Mouse (Mus musculus) heart, embryonic 12.5 days (tissue): ENCODE data around the gene 4933415A04Rik. TPM values are rescaled to one million over a fixed set of nuclear protein-coding genes. Genes with fewer than 3 reads are reported as not detected.

ENCODE experiments used
- ATAC-seq: fragments of 200-750 bp; cut with Nextera tagmentation; 2 replicates; pipeline ENCODE4 v1.8.0; 2017; ENCODE audit warnings: moderate TSS enrichment, moderate library complexity; ENCODE audit not compliant: insufficient number of reproducible peaks, low FRiP score
- H3K27ac ChIP-seq: fragments of 300-500 bp; sonication (generic); 2 replicates; pipeline ENCODE4 v1.5.1; 2016; ENCODE audit warnings: mild to moderate bottlenecking, moderate library complexity; ENCODE audit not compliant: poor library complexity, severe bottlenecking
- H3K27me3 ChIP-seq: fragments of 300-500 bp; sonication (generic); replicated peaks from 2 replicates; pipeline ENCODE4 v1.6.1; 2016; ENCODE audit warnings: mild to moderate bottlenecking, moderate library complexity
- H3K36me3 ChIP-seq: fragments of 300-500 bp; sonication (generic); 2 replicates; pipeline ENCODE4 v1.6.1; 2016; ENCODE audit warnings: mild to moderate bottlenecking, moderate library complexity
- H3K4me1 ChIP-seq: fragments of 300-500 bp; sonication (generic); replicated peaks from 2 replicates; pipeline ENCODE4 v1.6.1; 2016; ENCODE audit warnings: mild to moderate bottlenecking
- H3K4me2 ChIP-seq: fragments of 300-500 bp; sonication (generic); 2 replicates; pipeline ENCODE4 v1.6.1; 2016; ENCODE audit warnings: mild to moderate bottlenecking, moderate library complexity
- H3K4me3 ChIP-seq: fragments of 300-500 bp; sonication (generic); 2 replicates; pipeline ENCODE4 v1.5.1; 2016; ENCODE audit warnings: mild to moderate bottlenecking
- H3K9ac ChIP-seq: fragments of 300-500 bp; sonication (generic); 2 replicates; pipeline ENCODE4 v1.6.1; 2016; ENCODE audit warnings: mild to moderate bottlenecking, moderate library complexity
- H3K9me3 ChIP-seq: fragments of 300-500 bp; sonication (generic); replicated peaks from 2 replicates; pipeline ENCODE4 v1.6.1; 2016; ENCODE audit warnings: mild to moderate bottlenecking, moderate library complexity
- WGBS: fragments of 180-500 bp; shearing (Covaris S2); methylation state at CpG from one replicate; pipeline ENCODE4 v1.1.7; 2016; 5-methylcytosine and 5-hydroxymethylcytosine counted together
- polyA plus RNA-seq: library from polyadenylated mRNA; unstranded; fragments of >200 nt; fragmentation: Nextera tagmentation; extraction: Ambion mirVana; gene quantifications from 2 replicates; pipeline ENCODE4 v1.2.1, GENCODE M21; 2016

4933415A04Rik gene
- polyA plus RNA-seq, 1 experiment from 2014 or later = 5.6 TPM

- Histone ChIP-seq H3K4me3 (no peak overlapping the region), H3K27ac (peak overlapping the region; percentile 59), H3K4me2 (peak overlapping the region; percentile 43), H3K4me1 (peaks cover 50% of the 10 kb centered on the region), H3K27me3 (no peaks in the 10 kb centered on the region), H3K9ac (peak overlapping the region; percentile 49), H3K9me3 (no peaks in the 10 kb centered on the region), H3K36me3 (peaks cover 33% of the 10 kb centered on the region)
- WGBS = 14% methylated on average over 3 of the region's 3 CpGs
- ATAC-seq = peak; percentile 4; the same call in 1 of the 2 replicates
Observed at GRCm38 (mm10) chr11:43575061-43575375, 11.8 kb upstream of the 4933415A04Rik start.

- peak; percentile 49; the same call in 1 of the 2 replicates for ATAC-seq
- Histone ChIP-seq H3K9ac (peak overlapping the region; percentile 49), H3K4me1 (peaks cover 44% of the 10 kb centered on the region), H3K36me3 (peaks cover 37% of the 10 kb centered on the region), H3K9me3 (no peaks in the 10 kb centered on the region), H3K4me2 (peak overlapping the region; percentile 43), H3K27ac (peak overlapping the region; percentile 59), H3K27me3 (no peaks in the 10 kb centered on the region), H3K4me3 (no peak overlapping the region)
- whole genome bisulfite sequencing = 13% methylated on average over 9 of the region's 9 CpGs
Observed at GRCm38 (mm10) chr11:43575376-43576151, 11.3 kb upstream of the 4933415A04Rik start.

GRCm38 (mm10) chr11:43577713-43578478, 8.9 kb upstream of the 4933415A04Rik start:
- Histone ChIP-seq H3K9me3 (no peaks in the 10 kb centered on the region), H3K4me1 (peaks cover 22% of the 10 kb centered on the region), H3K4me3 (no peak overlapping the region), H3K27ac (no peak overlapping the region), H3K9ac (no peak overlapping the region), H3K27me3 (no peaks in the 10 kb centered on the region), H3K36me3 (peaks cover 50% of the 10 kb centered on the region), H3K4me2 (no peak overlapping the region)
- ATAC-seq = peak; percentile 51; the same call in 1 of the 2 replicates
- 58% methylated on average over 11 of the region's 11 CpGs for WGBS

- Histone ChIP-seq H3K36me3 (peaks cover 65% of the 10 kb centered on the region), H3K27ac (no peak overlapping the region; the same call in 1 of the 2 replicates), H3K9ac (no peak overlapping the region), H3K4me3 (no peak overlapping the region), H3K4me1 (no peaks in the 10 kb centered on the region), H3K4me2 (no peak overlapping the region), H3K27me3 (no peaks in the 10 kb centered on the region), H3K9me3 (no peaks in the 10 kb centered on the region)
- no peak for ATAC-seq
- WGBS = 88% methylated on average over 22 of the region's 22 CpGs
Observed at GRCm38 (mm10) chr11:43585211-43586005, 1.4 kb upstream of the 4933415A04Rik start.

GRCm38 (mm10) chr11:43589530-43590072, 2.8 kb downstream of the 4933415A04Rik start:
- Histone ChIP-seq H3K4me2 (no peak overlapping the region), H3K4me3 (no peak overlapping the region), H3K27me3 (no peaks in the 10 kb centered on the region), H3K36me3 (peaks cover 34% of the 10 kb centered on the region), H3K4me1 (no peaks in the 10 kb centered on the region), H3K9ac (no peak overlapping the region), H3K9me3 (no peaks in the 10 kb centered on the region), H3K27ac (no peak overlapping the region)
- no peak for ATAC-seq
- WGBS = 73% methylated on average over 6 of the region's 6 CpGs

DNA sequence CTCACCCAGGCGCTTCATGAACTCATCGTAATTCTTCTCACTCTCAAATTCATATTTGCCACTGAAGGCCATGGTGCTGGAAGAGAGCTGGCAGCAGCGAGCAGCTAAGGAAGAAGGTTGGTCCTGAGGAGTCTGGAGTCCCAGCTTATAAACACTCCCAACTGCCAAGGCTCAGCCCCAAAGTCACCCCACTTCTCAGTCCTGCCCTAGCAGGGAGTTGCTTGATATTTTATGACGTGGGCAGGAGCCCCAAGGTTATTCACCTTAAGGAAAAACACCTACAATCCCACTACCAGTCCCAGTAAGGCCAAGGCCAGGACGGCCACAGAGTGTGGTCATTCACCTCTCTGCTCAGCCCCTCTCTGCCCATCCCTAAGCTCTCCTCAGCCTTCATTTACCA, 14.6 kb downstream of the 4933415A04Rik start, which contains the start of gene Fabp6:
Fabp6 (minus strand) TSS at position 101 of the 400 bp plus-strand sequence.
- Histone ChIP-seq H3K27ac (no peak within 1 kb of the TSS), H3K36me3 (no peaks in the 10 kb centered on the region), H3K9me3 (no peaks in the 10 kb centered on the region), H3K4me3 (no peak within 1 kb of the TSS), H3K27me3 (no peaks in the 10 kb centered on the region), H3K4me1 (no peaks in the 10 kb centered on the region), H3K9ac (no peak within 1 kb of the TSS), H3K4me2 (no peak within 1 kb of the TSS)
- 89% methylated on average over 5 of the region's 5 CpGs for WGBS
- ATAC-seq = no peak

DNA sequence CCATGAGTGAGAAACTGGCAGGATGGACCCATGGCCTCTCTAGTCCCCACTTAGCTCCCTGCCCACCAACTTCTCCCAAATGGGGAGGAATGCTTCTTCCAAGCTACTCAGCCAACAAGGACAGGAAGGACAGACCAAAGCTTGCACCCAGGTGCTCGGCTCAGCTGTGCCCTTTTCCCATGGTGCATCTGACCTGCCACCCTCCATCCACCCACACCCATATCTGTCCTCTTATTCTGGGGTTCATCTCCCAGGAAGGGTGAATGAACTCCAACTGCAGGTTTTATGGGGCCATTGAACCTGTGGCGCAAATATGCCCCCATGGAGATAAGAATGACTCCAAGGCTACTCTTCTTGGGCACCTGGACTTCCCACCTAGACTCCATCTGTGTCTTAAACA, 17.4 kb downstream of the 4933415A04Rik start:
- 78% methylated on average over 2 of the region's 2 CpGs for WGBS
- no peak overlapping the region for H3K9ac ChIP-seq
- no peak overlapping the region for H3K4me3 ChIP-seq
- no peaks in the 10 kb centered on the region for H3K27me3 ChIP-seq
- ATAC-seq = no peak
- no peaks in the 10 kb centered on the region for H3K36me3 ChIP-seq
- 0 out of 2 replicates have a peak, but pooled peaks cover 6% of the 10 kb centered on the region for H3K4me1 ChIP-seq
- H3K27ac ChIP-seq = no peak overlapping the region
- no peak overlapping the region for H3K4me2 ChIP-seq
- H3K9me3 ChIP-seq = no peaks in the 10 kb centered on the region

GRCm38 (mm10) chr11:43604891-43605290, 18.1 kb downstream of the 4933415A04Rik start:
- WGBS = 80% methylated on average over 6 of the region's 6 CpGs
- Histone ChIP-seq H3K4me2 (no peak overlapping the region), H3K9ac (no peak overlapping the region), H3K27me3 (no peaks in the 10 kb centered on the region), H3K4me1 (0 out of 2 replicates have a peak, but pooled peaks cover 6% of the 10 kb centered on the region), H3K9me3 (no peaks in the 10 kb centered on the region), H3K36me3 (no peaks in the 10 kb centered on the region), H3K4me3 (no peak overlapping the region), H3K27ac (no peak overlapping the region)
- ATAC-seq = no peak

- 75% methylated on average over 6 of the region's 6 CpGs for WGBS
- no peaks in the 10 kb centered on the region for H3K27me3 ChIP-seq
- H3K9me3 ChIP-seq = no peaks in the 10 kb centered on the region
- no peak overlapping the region for H3K9ac ChIP-seq
- no peak for ATAC-seq
- H3K4me2 ChIP-seq = no peak overlapping the region
- H3K27ac ChIP-seq = no peak overlapping the region
- H3K36me3 ChIP-seq = no peaks in the 10 kb centered on the region
- no peak overlapping the region for H3K4me3 ChIP-seq
- H3K4me1 ChIP-seq = 0 out of 2 replicates have a peak, but pooled peaks cover 6% of the 10 kb centered on the region
Observed at GRCm38 (mm10) chr11:43605859-43606258, 19.0 kb downstream of the 4933415A04Rik start.

- WGBS = 83% methylated on average over 3 of the region's 3 CpGs
- ATAC-seq = no peak
- Histone ChIP-seq H3K9me3 (no peaks in the 10 kb centered on the region), H3K27me3 (no peaks in the 10 kb centered on the region), H3K27ac (no peak overlapping the region), H3K4me3 (no peak overlapping the region), H3K4me1 (peaks cover 14% of the 10 kb centered on the region), H3K4me2 (no peak overlapping the region), H3K9ac (no peak overlapping the region), H3K36me3 (no peaks in the 10 kb centered on the region)
Observed at GRCm38 (mm10) chr11:43608440-43608839, 21.6 kb downstream of the 4933415A04Rik start.
